Mouse (Mus musculus) limb, embryonic 14.5 days (tissue): ENCODE results near the gene Tspan18. TPM values are rescaled to one million over a fixed set of nuclear protein-coding genes. Genes with fewer than 3 reads are reported as not detected.

Experiments
- ATAC-seq: fragments of 200-750 bp; cut with Nextera tagmentation; 2 replicates; pipeline ENCODE4 v1.8.0; 2017; ENCODE audit warnings: low read depth, moderate number of reproducible peaks, moderate TSS enrichment; ENCODE audit not compliant: low FRiP score
- DNase-seq: peaks from one replicate; pipeline ENCODE4 v3.0.0-alpha.2; 2015; ENCODE audit warnings: low spot score
- H3K27ac ChIP-seq: fragments of 300-500 bp; sonication (generic); replicated peaks from 2 replicates; pipeline ENCODE4 v1.5.1; 2014; ENCODE audit warnings: low read depth, mild to moderate bottlenecking, low read length, moderate library complexity, mixed read lengths
- H3K27me3 ChIP-seq: fragments of 300-500 bp; sonication (generic); 2 replicates; pipeline ENCODE4 v1.6.1; 2014; ENCODE audit warnings: low read length, mixed read lengths; ENCODE audit not compliant: control insufficient read depth, insufficient read depth
- H3K36me3 ChIP-seq: fragments of 300-500 bp; sonication (generic); 2 replicates; pipeline ENCODE4 v1.6.1; 2014; ENCODE audit warnings: mild to moderate bottlenecking, low read length, moderate library complexity, mixed read lengths; ENCODE audit not compliant: control insufficient read depth, insufficient read depth
- H3K4me1 ChIP-seq: fragments of 300-500 bp; sonication (generic); 2 replicates; pipeline ENCODE4 v1.6.1; 2014; ENCODE audit warnings: antibody characterized with exemption, low read length, mixed read lengths; ENCODE audit not compliant: control insufficient read depth, insufficient read depth
- H3K4me2 ChIP-seq: fragments of 300-500 bp; sonication (generic); replicated peaks from 2 replicates; pipeline ENCODE4 v1.6.1; 2014; ENCODE audit warnings: low read depth, mild to moderate bottlenecking, low read length, moderate library complexity; ENCODE audit not compliant: severe bottlenecking
- H3K4me3 ChIP-seq: fragments of 300-500 bp; sonication (generic); replicated peaks from 2 replicates; pipeline ENCODE4 v1.5.1; 2014; ENCODE audit warnings: low read length
- H3K9ac ChIP-seq: fragments of 300-500 bp; sonication (generic); 2 replicates; pipeline ENCODE4 v1.6.1; 2014; ENCODE audit warnings: mild to moderate bottlenecking, low read depth, low read length, moderate library complexity; ENCODE audit not compliant: severe bottlenecking
- H3K9me3 ChIP-seq: fragments of 300-500 bp; sonication (generic); 2 replicates; pipeline ENCODE4 v1.6.1; 2016; ENCODE audit warnings: low read length; ENCODE audit not compliant: control insufficient read depth
- POLR2A ChIP-seq: fragments of 200-500 bp; IDR thresholded peaks from 2 replicates; pipeline ENCODE4 v1.8.0; 2012; ENCODE audit warnings: inconsistent platforms, mild to moderate bottlenecking, moderate library complexity, borderline replicate concordance; ENCODE audit not compliant: insufficient read depth, insufficient read length; ENCODE audit errors: extremely low read depth
- WGBS: fragments of 180-500 bp; shearing (Covaris S2); extraction: QIAGEN DNeasy Blood & Tissue Kit; methylation state at CpG from one replicate; pipeline ENCODE4 v1.1.7; 2014; 5-methylcytosine and 5-hydroxymethylcytosine counted together
- polyA plus RNA-seq, 2 experiments: library from polyadenylated mRNA; depleted of rRNA in 1 of 2; stranded (reverse) in 1 of 2; unstranded in 1 of 2; fragments of >200 nt; fragmentation: Nextera tagmentation in 1 of 2; extraction: Ambion mirVana in 1 of 2; gene quantifications; 2 replicates each; pipeline versions ENCODE4 v1.2.1 to v1.2.3; 2012 to 2014

Gene Tspan18
- polyA plus RNA-seq, 2 experiments: 24.5 to 34.5 TPM

DNA sequence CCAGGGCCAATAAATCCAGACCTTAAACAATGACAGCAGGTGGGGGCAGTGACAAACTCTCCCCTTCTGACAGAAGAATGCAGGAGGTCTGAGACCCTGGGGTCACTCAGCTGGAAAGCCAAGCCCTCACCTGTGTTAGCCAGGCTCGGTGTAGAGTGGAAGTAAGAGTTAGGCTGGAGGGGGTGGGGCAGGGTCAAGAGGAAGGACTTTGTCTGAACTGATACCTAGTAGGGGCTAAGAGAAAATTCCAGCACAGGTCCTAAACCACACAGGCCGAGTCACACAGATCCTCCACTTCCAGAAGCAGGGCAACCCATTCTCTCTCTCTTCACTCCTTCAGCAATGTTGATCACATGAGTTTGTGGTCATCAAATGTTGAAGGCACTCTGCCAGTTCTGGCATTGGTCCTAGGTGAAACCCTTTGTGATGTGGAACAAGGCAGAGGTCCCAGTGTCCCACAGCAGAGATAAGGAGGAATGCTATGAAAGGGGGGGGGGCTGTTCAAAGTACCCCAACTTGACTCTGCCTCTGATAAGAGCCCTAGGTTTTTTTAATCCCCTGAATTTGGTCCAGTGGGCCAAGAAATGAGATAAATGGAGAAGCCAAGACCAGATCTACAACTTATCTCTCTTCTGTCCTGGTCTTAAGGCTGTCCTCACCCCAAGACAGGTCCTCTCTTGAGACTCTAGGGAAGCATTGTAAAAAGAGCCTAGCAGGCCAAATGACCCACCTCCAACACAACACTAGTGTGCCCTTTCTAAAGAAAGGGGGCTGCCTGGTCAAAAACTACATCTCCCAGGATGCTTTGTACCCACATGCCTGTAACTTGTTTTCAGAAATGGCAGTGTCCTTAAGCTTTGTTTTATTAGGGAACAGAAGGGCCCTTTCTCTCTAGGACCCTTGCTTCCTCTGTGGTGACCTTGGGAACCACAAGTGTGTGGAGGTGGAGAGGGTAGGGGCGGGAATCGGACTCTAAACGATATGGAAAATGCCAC, 71.7 kb downstream of the Tspan18 start:
- Histone ChIP-seq H3K4me2 (no peak overlapping the region), H3K27ac (no peak overlapping the region), H3K4me1 (peaks cover 19% of the 10 kb centered on the region), H3K9ac (no peak overlapping the region), H3K9me3 (no peaks in the 10 kb centered on the region), H3K27me3 (no peaks in the 10 kb centered on the region), H3K36me3 (no peaks in the 10 kb centered on the region), H3K4me3 (no peak overlapping the region)
- 62% methylated on average over 5 of the region's 5 CpGs for WGBS
- DNase-seq: no peak
- TF ChIP-seq POLR2A: no peak
- no peak for ATAC-seq

DNA sequence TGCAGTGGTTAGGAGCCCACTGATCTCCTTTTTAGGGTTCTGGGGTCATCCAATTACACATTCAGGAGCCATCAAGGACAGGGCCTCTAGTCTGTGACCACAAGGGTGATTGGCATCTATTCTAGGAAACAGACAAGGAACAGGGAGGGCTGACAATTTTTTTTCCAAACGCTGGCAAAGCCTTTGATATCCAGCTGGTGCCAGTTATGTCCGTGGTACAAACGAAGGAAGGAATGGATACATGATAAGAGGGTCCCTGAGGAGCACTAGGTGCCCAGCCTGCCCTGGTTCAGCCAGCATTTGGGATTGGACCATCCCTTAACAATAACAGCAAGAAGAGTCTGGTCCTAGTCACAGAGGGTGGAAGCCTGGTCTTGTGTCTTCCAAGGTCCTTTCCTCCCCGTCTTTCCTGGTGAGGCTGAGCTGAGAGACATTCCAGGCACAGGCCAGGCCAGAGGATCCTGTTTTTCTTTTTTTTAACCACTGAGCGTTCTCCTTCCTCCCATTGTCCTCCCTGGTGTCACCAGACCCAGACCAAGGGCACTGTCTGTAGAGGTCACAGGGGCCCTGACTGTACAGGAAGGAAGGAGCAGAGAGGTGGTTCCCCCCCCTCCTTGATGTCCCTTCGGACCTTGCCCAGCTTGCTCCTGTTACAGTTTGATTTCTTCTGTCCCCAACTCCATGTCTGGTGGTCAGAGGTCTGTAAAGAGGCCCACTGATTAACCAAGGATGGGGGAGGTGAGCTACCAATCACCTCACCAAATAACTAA, 72.6 kb downstream of the Tspan18 start:
- H3K4me1 ChIP-seq: peaks cover 13% of the 10 kb centered on the region
- no peak for DNase-seq
- H3K4me2 ChIP-seq: no peak overlapping the region
- H3K27ac ChIP-seq: no peak overlapping the region
- no peak for TF ChIP-seq POLR2A
- no peaks in the 10 kb centered on the region for H3K36me3 ChIP-seq
- no peak overlapping the region for H3K4me3 ChIP-seq
- H3K9ac ChIP-seq: no peak overlapping the region
- no peaks in the 10 kb centered on the region for H3K9me3 ChIP-seq
- ATAC-seq: no peak
- WGBS: 50% methylated on average over 6 of the region's 6 CpGs
- no peaks in the 10 kb centered on the region for H3K27me3 ChIP-seq

DNA sequence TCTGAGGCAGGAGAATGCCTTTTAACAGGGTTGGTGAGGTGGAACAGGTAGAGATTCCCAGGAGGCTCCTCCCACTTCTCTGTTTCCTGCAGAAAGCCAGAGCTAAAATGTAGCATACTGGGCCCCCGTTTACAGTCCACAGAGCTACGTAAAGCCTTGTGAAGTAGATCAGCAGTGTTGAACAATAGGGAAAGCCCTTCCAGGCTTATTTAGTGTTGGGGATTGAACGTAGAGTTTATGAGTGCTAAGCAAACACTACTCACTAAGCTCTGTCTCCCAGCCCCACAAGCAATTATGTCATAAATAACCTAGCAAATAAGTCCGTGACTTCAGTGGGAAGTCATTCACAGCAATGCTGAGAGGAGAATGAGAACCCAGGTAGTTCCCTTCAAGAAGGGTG, 76.7 kb downstream of the Tspan18 start:
- DNase-seq (no peak), ATAC-seq (no peak)
- TF ChIP-seq POLR2A: no peak
- Histone ChIP-seq H3K9ac (no peak overlapping the region), H3K36me3 (no peaks in the 10 kb centered on the region), H3K27me3 (no peaks in the 10 kb centered on the region), H3K4me2 (no peak overlapping the region), H3K9me3 (no peaks in the 10 kb centered on the region), H3K4me3 (no peak overlapping the region), H3K27ac (no peak overlapping the region), H3K4me1 (peaks cover 11% of the 10 kb centered on the region)
- 14% methylated on average over 4 of the region's 4 CpGs for WGBS

DNA sequence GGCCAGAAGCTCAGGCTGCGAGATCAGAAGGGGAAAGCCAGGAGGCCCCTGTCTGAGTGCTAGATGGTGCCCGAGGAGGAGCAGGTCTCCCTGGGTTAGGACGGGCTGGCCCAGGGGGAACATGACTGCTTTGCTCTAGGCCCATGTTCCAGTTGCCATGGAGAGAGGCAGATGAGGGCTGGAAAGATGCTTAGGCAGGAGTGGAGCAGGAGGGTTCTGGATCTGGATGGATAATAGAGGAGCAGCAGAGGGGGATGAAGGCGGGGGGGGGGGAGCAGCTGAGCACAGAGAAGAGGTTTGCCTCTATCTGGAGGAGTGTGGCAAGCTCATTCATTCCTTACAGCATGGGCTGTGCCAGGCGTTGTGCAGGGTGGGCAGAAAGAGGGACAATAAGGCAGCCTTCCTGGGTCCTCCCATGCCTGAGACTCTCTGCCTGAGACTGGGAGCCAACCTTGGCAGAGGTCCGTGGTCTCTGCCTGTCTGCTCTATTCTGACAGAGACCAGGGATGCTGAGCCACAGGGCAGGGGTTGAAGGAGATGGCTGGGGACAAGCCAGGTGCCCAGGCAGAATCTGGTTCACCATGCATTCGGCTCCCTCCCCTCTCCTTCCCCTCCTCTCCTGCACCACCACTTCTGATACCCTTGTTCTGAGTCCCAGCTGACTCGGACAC, 77.4 kb downstream of the Tspan18 start:
- no peak for DNase-seq
- Histone ChIP-seq H3K4me3 (no peak overlapping the region), H3K27ac (no peak overlapping the region)

GRCm38 (mm10) chr2:93252356-93252755, 81.9 kb downstream of the Tspan18 start:
- peaks cover 3% of the 10 kb centered on the region; the same call in 1 of the 2 replicates for H3K4me1 ChIP-seq
- H3K9me3 ChIP-seq: 0 out of 2 replicates have a peak, but pooled peaks cover 5% of the 10 kb centered on the region
- H3K36me3 ChIP-seq: no peaks in the 10 kb centered on the region
- ATAC-seq (no peak), DNase-seq (no peak)
- no peak overlapping the region for H3K4me2 ChIP-seq
- 12% methylated on average over 9 of the region's 9 CpGs for WGBS
- no peak overlapping the region for H3K9ac ChIP-seq
- TF ChIP-seq POLR2A: no peak
- H3K4me3 ChIP-seq: no peak overlapping the region
- H3K27me3 ChIP-seq: no peaks in the 10 kb centered on the region
- H3K27ac ChIP-seq: no peak overlapping the region

More for the DNA sequence above, 77.4 kb downstream of the Tspan18 start:
- H3K9me3 ChIP-seq: no peaks in the 10 kb centered on the region
- no peak overlapping the region for H3K9ac ChIP-seq
- 68% methylated on average over 8 of the region's 8 CpGs for WGBS
- H3K4me1 ChIP-seq: peaks cover 12% of the 10 kb centered on the region
- H3K27me3 ChIP-seq: no peaks in the 10 kb centered on the region
- H3K4me2 ChIP-seq: no peak overlapping the region
- no peak for ATAC-seq
- no peak for TF ChIP-seq POLR2A
- H3K36me3 ChIP-seq: no peaks in the 10 kb centered on the region
